Mouse (Mus musculus) urinary bladder, postnatal 4 days (tissue): Measurements from ENCODE around the gene Cep170b.

Source experiments
- DNase-seq, 2 experiments: peaks; one replicate each; pipeline ENCODE4 v3.0.0; 2021 to 2022; ENCODE audit warnings: low spot score in 2 of 2

The Cep170b gene

DNA sequence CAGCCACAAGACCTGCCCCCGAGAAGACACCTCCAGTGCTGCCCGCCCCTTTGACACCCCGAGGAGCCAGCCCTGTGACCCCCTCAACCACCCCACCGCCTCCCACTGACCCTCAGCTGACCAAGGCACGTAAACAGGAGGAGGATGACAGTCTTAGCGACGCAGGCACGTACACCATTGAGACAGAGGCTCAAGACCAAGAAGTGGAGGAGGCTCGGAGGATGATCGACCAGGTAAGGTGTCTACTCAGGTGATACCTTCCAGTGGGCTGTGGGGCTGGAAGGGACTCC lies 16.3 kb downstream of the Cep170b start:
- DNase-seq: no peak

- no peak for DNase-seq
Measured at GRCm38 (mm10) chr12:112737081-112737480, 16.8 kb downstream of the Cep170b start.

GRCm38 (mm10) chr12:112737761-112738160 lies 17.5 kb downstream of the Cep170b start:
- no peak for DNase-seq

DNA sequence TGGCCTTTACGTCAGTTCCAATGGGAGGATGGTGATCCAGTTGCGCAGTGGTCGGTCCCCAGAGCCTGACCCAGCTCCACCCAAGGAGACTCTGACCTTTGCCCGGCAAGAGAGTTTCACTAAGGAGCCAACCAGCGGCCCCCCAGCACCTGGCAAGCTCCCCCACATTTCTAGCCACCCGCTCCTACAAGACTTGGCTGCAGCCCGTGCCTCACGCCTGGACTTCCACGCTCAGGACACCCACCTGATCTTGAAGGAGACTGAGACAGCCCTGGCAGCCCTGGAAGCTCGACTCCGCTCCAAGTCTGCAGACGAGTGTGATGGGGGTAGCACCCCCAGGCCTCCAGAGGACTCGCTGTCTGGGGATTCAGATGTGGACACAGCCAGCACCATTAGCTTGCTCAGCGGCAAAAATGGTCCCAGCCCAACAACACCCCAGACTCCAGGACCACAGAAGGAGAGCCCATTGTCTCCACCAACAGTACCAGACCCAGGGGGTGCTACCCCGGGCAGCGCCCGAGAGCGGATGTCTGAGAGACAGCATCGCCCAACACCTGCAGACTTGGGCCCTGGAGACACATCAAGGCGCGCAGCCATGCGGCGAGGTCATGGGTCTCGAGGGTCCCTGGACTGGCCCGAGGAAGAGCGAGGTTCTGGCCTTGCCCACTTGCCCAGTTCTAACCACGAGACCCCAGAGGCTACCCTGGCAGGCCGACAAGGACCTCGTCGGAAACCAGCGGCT lies 18.2 kb downstream of the Cep170b start:
- no peak for DNase-seq

- no peak for DNase-seq
Measured at GRCm38 (mm10) chr12:112739023-112739568, 18.8 kb downstream of the Cep170b start.

GRCm38 (mm10) chr12:112742768-112743167 lies 22.5 kb downstream of the Cep170b start:
- DNase-seq: no peak

DNA sequence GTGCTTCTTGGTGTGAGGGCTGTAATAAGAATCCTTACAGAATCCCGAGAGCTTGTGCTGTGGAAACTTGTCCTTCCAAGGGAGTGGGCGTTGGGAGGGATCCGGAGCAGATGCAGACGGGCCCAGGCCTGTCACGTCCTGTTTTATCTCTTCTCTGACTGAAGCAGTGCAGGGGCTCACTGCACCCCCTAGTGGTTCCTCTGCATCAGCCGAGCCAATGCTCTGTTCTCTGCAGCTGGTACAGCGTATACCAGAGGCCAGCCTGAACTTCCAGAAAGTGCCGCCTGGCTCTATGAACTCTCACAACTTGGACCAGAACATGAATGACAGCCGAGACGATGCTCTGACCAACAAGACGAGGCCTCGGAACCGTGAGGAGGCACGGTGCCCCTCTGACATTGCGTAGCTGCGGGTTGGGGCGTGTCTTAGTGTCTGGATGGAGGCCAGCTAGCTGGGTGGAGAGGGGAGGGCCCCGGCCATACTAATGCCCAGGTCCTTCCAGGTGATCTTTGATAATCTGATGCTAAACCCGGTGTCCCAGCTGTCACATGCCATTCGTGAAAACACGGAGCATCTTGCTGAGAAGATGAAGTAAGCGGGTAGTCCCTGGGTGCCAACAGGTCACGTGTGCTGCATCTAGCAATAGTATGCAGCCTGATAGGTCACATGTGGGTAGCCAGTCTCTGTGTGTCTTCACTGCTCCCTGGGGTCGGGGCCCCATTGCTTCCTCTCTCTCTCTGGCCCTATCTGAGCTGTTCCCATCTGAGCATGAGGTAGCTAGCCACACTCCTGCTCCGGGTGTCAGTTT lies 23.1 kb downstream of the Cep170b start:
- DNase-seq: peak; percentile 81 to 85

DNA sequence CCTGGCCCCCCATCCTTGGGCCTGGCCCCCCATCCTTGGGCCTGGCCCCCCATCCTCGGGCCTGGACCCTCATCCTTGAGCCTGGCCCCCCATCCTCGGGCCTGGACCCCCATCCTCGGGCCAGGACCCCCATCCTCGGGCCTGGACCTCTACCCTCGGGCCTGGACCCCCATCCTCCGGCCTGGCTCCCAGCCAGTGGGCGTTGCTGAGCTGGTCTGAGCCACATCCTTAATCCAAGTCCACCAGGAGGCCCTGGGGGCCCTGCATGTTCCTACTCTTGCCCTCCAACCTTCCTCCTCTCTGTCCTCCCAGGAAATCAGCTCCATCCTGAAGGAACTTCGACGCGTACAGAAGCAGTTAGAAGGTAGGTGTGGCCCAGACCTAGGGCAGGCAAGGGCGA lies 24.0 kb downstream of the Cep170b start:
- DNase-seq: peak in 1 of 2 experiments; percentile 60

DNA sequence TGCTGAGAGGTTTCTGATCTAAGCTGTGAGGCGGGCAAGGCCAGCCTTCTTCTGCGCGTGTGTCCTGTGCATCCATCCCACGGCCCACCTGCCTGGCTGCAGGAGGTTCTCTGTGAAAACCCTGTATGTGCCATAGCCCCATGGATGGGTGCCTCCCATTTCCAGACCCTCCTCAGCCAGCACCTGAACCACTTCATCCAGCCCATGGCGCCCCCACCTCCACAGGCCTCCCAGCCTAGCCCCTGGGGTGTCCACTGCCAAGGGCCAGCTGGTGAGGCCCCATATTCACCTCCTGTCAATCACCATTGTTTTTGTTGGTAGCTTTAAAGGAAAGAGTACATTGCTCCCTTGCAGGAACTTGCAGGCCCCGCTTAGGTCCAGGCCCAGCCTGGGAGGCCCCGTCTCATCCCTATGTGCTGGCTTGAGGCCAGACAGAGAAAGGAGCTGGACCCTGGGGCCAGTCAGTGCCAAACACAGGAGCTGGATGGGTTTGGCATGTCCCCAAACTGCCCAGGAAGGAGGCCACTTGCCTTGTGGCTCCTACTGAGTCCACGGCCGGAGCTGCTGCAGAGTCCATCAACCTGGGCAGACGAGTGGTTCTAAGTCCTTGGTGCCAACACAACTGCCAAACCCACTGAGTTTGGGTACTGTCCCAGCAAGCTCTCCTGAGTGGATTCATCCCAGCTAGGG lies 24.8 kb downstream of the Cep170b start:
- no peak for DNase-seq

DNA sequence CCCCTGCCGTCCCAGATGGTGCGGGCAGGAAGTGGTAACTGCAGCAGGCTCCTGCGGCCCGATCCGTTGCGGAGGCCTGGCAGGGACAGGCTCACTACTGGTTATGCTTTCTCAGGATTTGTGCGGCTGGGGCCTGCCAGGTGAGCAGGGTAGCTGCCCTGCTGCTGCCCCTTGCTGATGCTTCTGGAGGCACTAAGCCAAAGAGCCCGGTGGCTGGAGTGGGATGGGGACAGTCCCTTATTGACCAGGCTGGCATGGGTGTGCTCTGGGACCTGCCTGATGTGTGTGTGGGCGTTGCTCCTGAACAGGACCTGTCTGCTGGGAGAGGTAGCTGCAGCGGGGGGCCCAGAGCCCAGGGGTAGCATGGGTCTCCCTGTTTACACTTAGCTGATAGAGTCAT lies 25.5 kb downstream of the Cep170b start:
- DNase-seq: no peak

GRCm38 (mm10) chr12:112746461-112746807 lies 26.2 kb downstream of the Cep170b start:
- no peak for DNase-seq

DNA sequence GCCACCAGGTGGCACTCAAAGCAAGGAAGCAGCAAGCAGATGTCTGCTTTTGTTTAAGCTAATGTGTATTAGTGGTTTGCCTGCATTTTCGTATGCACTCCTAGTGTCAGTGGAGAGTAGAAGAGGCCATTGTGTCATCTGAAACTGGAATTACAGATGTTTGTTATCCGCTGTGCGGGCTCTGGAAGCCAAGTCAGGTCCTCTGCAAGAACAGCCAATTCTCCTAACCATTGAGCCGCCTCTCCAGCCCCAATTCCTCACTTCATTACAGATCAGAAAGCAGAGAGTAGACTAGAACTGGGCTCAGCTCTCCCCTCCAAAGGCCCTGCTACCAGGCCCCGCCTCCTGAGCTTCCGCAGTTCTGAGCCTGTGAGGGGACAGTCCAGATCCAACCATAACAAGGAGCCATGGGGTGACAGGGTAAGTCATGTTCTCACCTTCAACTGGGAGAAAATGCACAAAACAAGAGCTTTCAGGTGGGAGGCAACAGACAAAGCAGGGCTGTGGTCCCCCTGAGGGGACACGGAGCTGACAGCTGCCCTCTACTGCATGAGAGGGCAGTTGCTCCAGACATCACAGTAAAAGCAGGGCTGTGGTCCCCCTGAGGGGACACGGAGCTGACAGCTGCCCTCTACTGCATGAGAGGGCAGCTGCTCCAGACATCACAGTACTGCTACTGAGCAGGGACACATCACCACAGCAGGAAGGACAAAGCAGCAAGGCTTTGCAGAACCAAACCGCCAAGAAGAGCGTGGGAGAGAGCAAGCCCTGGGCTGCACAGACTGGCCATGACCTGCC lies 26.8 kb downstream of the Cep170b start:
- no peak for DNase-seq

- DNase-seq: no peak
Measured at GRCm38 (mm10) chr12:112747606-112747970, 27.3 kb downstream of the Cep170b start.

DNA sequence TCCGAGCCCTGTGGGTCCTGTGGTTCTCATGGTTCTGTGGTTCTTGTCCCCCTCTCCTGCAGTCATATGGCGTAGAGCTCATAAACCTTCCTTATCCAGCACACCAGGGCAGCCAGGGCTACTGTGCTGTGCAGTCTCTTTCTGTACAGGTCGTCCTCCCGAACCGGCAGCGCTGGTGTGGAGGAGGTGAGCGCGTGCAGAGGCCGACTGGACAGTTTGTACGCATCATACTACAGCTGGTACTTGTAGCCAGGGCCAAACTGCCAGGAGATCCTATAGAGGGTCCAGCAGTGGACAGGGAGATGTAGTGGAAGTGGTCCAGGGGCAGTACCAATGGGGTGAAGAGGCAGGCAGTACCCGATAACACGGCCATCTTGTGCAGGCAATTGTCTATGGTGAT lies 30.7 kb downstream of the Cep170b start:
- no peak for DNase-seq

DNA sequence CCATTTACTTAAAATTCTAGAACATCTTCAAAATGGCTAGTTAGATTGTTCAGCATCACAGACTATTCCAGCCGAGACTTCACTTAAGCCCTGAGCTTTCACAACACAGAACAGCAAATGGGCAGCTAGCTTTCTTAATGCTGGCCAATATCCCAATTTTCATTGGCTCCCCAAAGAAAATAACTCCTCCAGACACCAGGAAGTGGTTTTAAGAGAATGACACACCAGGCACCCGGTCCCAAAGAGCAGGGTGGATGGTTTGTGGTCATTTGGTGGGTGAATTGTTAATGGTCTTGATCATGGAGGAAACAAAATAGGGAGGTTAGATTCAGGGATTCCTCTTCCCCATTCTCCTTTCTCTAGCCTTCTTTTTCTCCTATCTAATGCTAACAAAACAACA lies 32.1 kb downstream of the Cep170b start:
- no peak for DNase-seq

DNA sequence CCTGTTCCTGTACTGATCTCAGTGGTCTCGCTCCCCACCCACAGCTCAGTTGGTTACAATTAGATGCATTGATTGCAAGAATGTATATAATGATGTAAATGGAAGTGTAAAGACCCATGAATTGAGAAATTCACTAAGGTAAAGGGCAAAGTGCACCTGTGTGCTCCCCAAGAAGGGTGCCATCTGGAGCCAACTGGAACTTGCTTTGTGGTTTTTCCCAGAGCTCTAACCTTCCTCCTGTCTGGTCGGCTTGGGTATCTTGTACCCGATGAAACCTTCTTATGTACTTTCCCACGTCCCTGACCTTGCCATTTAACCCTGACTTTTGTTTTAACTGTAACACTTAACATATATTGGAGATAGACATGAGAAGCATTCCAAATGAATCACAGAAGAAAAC lies 35.6 kb downstream of the Cep170b start:
- no peak for DNase-seq

GRCm38 (mm10) chr12:112757896-112758295 lies 37.6 kb downstream of the Cep170b start:
- peak; percentile 9 to 50 for DNase-seq

DNA sequence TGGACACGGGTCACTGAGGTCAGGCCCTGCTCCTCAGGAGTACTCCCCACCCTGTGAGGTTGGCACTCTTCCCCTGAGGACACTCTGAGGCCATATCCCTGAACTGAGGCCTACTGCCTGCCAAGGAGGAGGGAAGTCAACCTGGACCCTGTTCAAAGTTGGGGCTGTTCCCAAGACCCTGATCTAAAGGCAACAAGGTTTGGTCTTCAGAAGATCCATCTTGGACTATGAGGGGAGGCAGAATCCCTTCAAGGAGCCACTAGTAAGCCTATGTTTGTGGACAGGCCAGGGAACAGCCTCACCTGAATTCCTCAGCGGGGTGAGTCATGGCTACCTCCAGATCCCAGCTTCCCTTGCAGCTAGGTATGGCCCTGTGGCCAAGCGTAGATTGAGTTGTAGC lies 39.2 kb downstream of the Cep170b start:
- DNase-seq: peak in 1 of 2 experiments; percentile 14

DNA sequence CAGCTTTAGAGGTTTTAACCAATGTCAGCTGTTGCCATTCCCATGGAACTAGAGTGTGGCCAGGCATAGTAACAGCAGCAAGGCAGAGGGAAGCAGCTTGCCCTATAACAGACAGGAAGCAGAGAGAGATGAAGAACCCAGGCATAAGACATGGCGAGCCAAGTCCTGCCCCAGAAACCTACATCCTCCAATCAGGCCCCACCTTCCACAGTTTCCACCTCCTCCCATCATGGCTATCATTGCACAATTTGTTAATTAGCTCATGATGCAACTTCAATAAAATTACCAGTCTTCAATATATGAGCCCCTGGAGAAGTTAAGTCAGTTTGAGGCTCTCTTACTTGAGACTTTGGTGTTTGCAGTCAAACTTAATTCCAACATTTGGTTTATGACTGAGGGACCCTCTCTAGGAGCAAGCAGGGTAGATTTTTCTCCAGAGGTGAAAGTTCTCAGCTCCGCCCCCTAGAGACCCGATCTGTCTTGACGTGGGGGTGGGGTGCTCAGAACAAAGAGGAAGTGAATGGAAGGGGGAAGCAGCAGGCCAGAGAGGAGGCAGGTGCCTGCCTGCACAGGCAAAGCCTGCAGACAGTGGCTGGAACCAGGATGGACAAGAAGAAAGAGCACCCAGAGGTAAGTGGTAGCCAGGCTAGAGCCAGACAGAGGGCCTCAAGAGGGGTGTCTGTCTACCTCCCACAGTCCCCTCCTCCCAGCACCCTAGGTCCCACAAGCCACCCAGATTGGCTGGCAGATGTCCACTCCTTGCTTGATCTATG lies 40.1 kb downstream of the Cep170b start, which contains the start of gene Pld4:
Gene Pld4 (plus strand): TSS at position 502 of the 773 bp plus-strand sequence.
- DNase-seq: peak; percentile 18 to 52

DNA sequence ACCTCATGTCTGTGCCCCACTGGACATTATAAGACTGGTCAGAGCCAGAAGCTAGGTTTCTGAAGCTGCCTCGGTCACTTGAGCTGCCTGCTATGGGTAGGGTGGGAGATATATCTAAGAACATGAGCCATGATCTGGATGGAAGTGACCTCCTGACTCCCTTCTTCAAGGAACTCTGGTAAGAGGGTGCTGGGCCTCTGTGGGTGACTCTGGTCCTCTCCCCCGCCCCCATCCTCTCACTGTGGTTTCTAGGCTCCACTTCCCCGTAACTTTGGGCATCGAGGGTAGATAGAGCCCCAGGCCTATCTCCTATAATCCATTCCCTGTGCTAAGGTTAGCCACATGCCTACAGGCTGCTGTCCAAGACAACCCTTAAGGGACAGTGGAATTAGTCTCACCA lies 41.2 kb downstream of the Cep170b start:
- DNase-seq: peak in 1 of 2 experiments; percentile 13

DNA sequence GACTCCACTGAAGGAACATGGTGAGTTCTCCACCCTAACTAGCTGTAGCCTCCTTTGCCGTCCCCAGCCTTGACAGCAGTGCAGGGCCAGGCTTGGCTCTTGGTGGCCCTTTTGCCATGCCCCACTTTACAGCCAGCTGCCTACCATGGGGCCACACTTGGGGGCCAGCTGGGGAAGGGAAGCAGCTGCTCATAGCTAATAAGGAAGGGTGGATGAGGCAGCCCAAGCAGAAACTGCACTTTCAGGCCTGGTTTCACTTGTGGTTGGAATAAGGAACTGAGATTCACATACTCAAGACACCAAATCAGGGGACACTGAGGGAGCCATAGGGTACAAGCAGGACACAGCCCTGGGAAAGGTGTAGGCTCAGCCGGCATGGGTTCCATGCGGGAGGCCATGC lies 41.8 kb downstream of the Cep170b start:
- peak; percentile 19 to 54 for DNase-seq
